Mouse (Mus musculus) erythroblast, embryonic 14.5 days (primary cell): ENCODE measurements around the gene Adgrf3.
"Not testable (repeated sequence)": the region's sequence is repeated elsewhere in the genome, so short reads cannot be mapped to it uniquely, and the experiment has no call there.

Experiments used
- GATA1 ChIP-seq: IDR thresholded peaks from 2 replicates; pipeline ENCODE4 v1.6.1; 2012; ENCODE audit warnings: low read length, inconsistent platforms, mixed read lengths
- TAL1 ChIP-seq: IDR thresholded peaks from 3 replicates; pipeline ENCODE4 v1.6.1; 2012; ENCODE audit warnings: low read length, inconsistent platforms, mixed read lengths

GRCm38 (mm10) chr5:30210758-30211157 is 5.2 kb upstream of the Adgrf3 start:
- not testable (repeated sequence) for TF ChIP-seq GATA1, TAL1
